Mouse (Mus musculus) ES-Bruce4 (cell line): ENCODE results near the gene Trmt1. TPM values are rescaled to one million over a fixed set of nuclear protein-coding genes. Genes with fewer than 3 reads are reported as not detected.

Experiments used
- H3K27ac ChIP-seq: 2 replicates; pipeline ENCODE4 v1.5.1; 2012; ENCODE audit warnings: low read length, inconsistent platforms; ENCODE audit not compliant: insufficient read depth
- H3K27me3 ChIP-seq: 2 replicates; pipeline ENCODE4 v1.6.1; 2012; ENCODE audit warnings: mild to moderate bottlenecking, low read length, inconsistent platforms; ENCODE audit not compliant: control insufficient read depth, poor library complexity, insufficient read depth, severe bottlenecking
- H3K36me3 ChIP-seq: 2 replicates; pipeline ENCODE4 v1.6.1; 2012; ENCODE audit warnings: inconsistent platforms, mild to moderate bottlenecking, low read length, moderate library complexity; ENCODE audit not compliant: control insufficient read depth, poor library complexity, insufficient read depth, severe bottlenecking
- H3K4me1 ChIP-seq: one replicate; pipeline ENCODE4 v1.8.1; 2011; ENCODE audit warnings: low read length; ENCODE audit not compliant: control insufficient read depth, insufficient read depth
- H3K4me3 ChIP-seq: 2 replicates; pipeline ENCODE4 v1.5.1; 2011; ENCODE audit warnings: low read depth, mild to moderate bottlenecking, low read length
- H3K9ac ChIP-seq: 2 replicates; pipeline ENCODE4 v1.6.1; 2012; ENCODE audit warnings: low read depth, mild to moderate bottlenecking, inconsistent platforms; ENCODE audit not compliant: poor library complexity, severe bottlenecking
- H3K9me3 ChIP-seq: replicated peaks from 2 replicates; pipeline ENCODE4 v1.6.1; 2012; ENCODE audit warnings: mild to moderate bottlenecking, low read length, inconsistent platforms; ENCODE audit not compliant: control insufficient read depth, poor library complexity, insufficient read depth, severe bottlenecking
- CTCF ChIP-seq: IDR thresholded peaks from one replicate; pipeline ENCODE4 v1.8.1; 2011; ENCODE audit warnings: low read depth, low read length
- EP300 ChIP-seq: IDR thresholded peaks from 2 replicates; pipeline ENCODE4 v1.6.1; 2011; ENCODE audit warnings: low read depth, low read length; ENCODE audit not compliant: insufficient read depth
- POLR2A ChIP-seq: IDR thresholded peaks from one replicate; pipeline ENCODE4 v1.8.1; 2011; ENCODE audit warnings: low read length; ENCODE audit not compliant: insufficient read depth
- polyA plus RNA-seq: library from polyadenylated mRNA; stranded (reverse); fragments of >200 nt; gene quantifications from 2 replicates; pipeline ENCODE4 v1.2.4, GENCODE M21; 2011; ENCODE audit warnings: low read depth; ENCODE audit not compliant: missing spikeins, insufficient read depth, insufficient read length

Gene Trmt1
- polyA plus RNA-seq, 1 experiment, result 77.6 TPM

DNA sequence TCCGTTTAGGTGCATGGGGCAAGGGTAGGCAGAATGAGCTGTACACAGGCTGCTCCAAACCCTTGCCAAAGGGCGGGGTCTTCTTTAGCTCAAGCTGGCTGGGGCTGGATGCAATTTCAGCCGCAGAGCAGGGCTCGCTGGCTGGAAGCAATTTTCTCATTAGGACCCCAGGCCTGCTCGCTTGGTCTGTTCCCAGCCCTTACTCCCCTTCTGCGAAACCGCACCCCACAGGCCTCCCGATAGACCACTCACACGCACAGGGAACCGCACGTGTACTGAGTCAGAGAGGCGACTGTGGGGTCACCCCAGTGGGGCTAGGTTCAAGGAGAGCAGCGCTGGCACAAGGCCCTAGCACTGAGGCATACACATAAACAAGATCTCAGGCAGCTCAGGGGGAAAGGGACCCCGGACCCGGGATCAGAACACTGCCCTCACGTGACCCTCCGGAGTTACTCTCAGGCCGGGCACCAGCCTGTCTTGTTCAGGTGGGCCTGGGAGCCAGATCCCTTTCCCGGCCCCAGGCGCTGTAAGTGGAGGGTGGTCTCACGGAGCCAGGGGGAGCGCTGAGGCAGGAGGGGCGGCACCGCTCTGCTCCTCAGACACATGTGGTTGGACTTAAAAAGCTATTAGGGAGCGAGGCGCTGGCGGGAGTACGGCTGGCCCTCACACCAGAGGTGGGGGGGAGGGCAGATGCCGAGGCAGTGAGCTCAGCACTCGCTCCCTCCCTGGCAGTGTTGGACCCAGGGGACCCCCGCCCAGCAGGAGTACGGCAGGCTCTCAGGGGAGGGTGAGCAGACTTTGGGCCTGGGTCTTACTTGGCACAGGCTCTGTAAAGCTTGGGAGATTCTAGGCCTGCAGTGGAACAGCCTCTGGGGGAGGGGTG lies 56.3 kb downstream of the Trmt1 start:
- no peaks in the 10 kb centered on the region for H3K36me3 ChIP-seq
- no peak for TF ChIP-seq EP300
- TF ChIP-seq CTCF, result no peak
- TF ChIP-seq POLR2A, result no peak
- no peaks in the 10 kb centered on the region for H3K9me3 ChIP-seq
- peak overlapping the region; percentile 40 for H3K9ac ChIP-seq
- H3K4me1 ChIP-seq, result peaks cover 8% of the 10 kb centered on the region
- no peaks in the 10 kb centered on the region for H3K27me3 ChIP-seq
- peak overlapping the region; percentile 19 for H3K4me3 ChIP-seq
- H3K27ac ChIP-seq, result no peak overlapping the region

DNA sequence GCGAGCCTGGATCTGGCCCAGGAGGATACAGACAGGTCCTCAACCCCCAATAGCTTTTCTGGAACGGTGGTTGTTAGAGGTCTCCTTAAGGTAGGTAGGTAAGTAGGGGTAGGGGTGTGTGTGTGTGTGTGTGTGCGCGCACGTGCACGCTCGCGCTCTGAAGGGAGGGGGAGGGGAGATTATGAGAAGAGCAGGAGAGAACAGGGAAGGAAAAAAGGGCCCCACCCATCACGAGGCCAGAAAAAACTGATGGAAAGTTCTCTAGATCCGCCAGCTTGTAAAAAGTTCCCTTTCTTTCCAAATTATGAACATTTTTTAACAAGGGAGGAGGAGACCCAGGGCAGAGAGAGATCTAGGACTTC lies 56.9 kb downstream of the Trmt1 start:
- Histone ChIP-seq H3K36me3 (no peaks in the 10 kb centered on the region), H3K4me3 (peak overlapping the region; percentile 19), H3K4me1 (peaks cover 8% of the 10 kb centered on the region), H3K9me3 (no peaks in the 10 kb centered on the region), H3K27me3 (no peaks in the 10 kb centered on the region), H3K9ac (peak overlapping the region; percentile 40), H3K27ac (no peak overlapping the region)
- TF ChIP-seq EP300 (no peak), CTCF (no peak), POLR2A (no peak)

DNA sequence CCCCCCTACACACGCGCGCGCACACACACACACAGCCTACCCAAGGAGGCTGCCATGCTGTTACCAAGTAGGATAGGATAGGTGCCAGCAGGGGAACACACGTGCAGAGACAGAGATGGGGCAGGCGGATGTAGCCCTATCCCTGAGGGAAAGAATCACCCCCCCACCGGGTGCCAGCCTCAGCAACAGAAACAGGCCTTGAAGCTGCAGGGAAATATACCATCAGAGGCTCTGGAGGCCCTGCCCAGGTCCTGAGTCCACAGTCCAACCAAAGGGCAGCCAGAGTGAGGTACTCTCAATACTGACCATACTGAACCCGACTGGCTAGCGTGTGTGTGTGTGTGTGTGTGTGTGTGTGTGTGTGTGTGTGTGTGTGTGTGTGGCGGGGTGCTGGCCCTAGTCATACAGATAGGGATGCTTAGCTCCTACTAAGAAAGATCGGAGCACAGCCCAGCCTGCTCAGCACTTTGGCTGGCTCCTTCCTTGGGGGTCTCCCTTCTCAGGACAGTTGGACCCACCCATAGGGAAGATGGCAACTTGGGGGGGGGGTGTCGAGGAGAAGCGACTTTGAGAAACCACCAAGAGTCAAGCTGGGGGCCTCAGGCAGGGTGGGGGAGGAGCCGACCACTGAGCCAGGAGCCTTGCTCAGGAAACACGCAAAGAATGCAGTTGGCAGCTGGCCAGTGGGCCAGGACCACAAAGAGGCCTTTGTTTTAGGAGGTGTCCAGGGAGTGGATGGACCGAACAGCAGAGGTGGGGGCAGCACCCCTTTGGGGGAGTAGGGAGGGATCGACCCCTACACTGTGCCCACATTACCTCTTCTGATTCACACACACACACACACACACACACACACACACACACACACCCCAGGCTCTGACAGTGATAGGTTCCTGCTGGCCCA lies 57.7 kb downstream of the Trmt1 start:
- Histone ChIP-seq H3K9ac (no peak overlapping the region), H3K4me1 (peaks cover 8% of the 10 kb centered on the region), H3K27ac (no peak overlapping the region), H3K36me3 (no peaks in the 10 kb centered on the region), H3K9me3 (no peaks in the 10 kb centered on the region), H3K27me3 (no peaks in the 10 kb centered on the region), H3K4me3 (no peak overlapping the region)
- no peak for TF ChIP-seq POLR2A
- TF ChIP-seq EP300, result no peak
- TF ChIP-seq CTCF, result no peak

DNA sequence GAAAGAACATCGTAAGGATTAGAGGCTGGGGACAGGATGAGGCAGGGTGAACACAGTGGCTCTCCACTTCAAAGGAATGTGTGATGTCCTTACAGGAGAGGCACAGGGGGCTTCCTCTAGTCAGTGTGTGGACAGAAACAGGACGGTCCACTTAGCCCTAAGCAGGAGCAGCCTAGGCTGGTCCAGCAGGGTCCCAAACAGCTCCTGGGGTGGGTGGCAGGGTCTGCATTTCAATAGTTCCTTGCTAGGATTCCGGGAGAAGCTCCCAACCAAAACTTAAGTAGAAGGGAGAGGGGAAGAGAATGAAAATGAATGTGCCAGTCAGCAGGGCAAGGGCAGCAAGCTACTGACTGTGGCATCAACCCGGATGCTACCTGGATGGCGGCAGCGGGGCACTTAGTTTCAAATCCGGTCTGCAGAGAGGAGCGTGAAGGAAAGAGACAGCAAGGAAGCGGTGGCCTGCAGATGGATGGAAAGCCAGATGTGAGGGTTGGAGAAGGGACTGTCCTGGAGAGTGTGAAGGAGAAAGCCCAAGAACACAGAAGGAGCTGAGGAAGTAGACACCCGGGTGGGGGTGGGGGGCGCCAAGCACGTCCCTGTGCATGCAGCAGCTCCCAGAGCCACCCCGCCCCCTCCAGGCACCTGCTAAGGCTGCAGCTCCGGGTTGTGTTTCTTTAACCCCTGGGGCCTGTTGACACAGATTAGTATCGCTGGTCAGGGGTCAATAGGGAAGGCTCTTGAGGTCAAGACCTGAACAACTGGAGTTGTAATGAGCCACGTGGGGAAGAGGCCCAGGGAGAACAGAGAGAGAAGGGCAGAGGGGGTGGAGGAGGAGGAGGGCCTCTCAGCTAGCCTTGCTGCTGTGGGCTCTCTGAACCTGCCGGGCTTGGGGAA lies 59.2 kb downstream of the Trmt1 start:
- TF ChIP-seq EP300 (peak; percentile 40; the same call in 1 of the 2 replicates), POLR2A (no peak)
- Histone ChIP-seq H3K9me3 (no peaks in the 10 kb centered on the region), H3K27ac (no peak overlapping the region), H3K27me3 (no peaks in the 10 kb centered on the region), H3K36me3 (no peaks in the 10 kb centered on the region), H3K4me1 (peaks cover 8% of the 10 kb centered on the region), H3K9ac (no peak overlapping the region), H3K4me3 (no peak overlapping the region)

Other genes with a start within 250 kb of the Trmt1 start
- gene Ier2, start 23.5 kb upstream of the Trmt1 start, polyA plus RNA-seq, result 42.8 and 44.8 TPM in 2 replicates
- gene Nacc1, start 1.6 kb downstream of the Trmt1 start, polyA plus RNA-seq, result 89.7 and 97.9 TPM in 2 replicates
- not detected in 2 replicates for gene Lyl1, start 15.2 kb downstream of the Trmt1 start, polyA plus RNA-seq
- gene G430095P16Rik, start 36.7 kb downstream of the Trmt1 start, polyA plus RNA-seq, result not detected in 2 replicates
- gene Nfix, start 114.0 kb downstream of the Trmt1 start, polyA plus RNA-seq, result 1.2 and 1.8 TPM in 2 replicates
- gene Dand5, start 136.5 kb downstream of the Trmt1 start, polyA plus RNA-seq, result 2.5 and 3.1 TPM in 2 replicates
- 19.5 and 20.5 TPM in 2 replicates for gene Gadd45gip1, start 145.2 kb downstream of the Trmt1 start, polyA plus RNA-seq
- 68.0 and 76.1 TPM in 2 replicates for gene Rad23a, start 154.4 kb downstream of the Trmt1 start, polyA plus RNA-seq
- gene Calr, start 160.6 kb downstream of the Trmt1 start, polyA plus RNA-seq, result 507 and 546 TPM in 2 replicates
- 50.8 and 52.6 TPM in 2 replicates for gene Farsa, start 170.7 kb downstream of the Trmt1 start, polyA plus RNA-seq
- gene Syce2, start 185.8 kb downstream of the Trmt1 start, polyA plus RNA-seq, result 93.8 and 97.1 TPM in 2 replicates
- gene Gcdh, start 207.6 kb downstream of the Trmt1 start, polyA plus RNA-seq, result 72.5 and 78.5 TPM in 2 replicates
- gene Klf1, start 215.6 kb downstream of the Trmt1 start, polyA plus RNA-seq, result not detected in 2 replicates
- 27.5 and 30.9 TPM in 2 replicates for gene Dnase2a, start 222.3 kb downstream of the Trmt1 start, polyA plus RNA-seq